Mouse (Mus musculus) cerebellum, postnatal 10 days (tissue): Measurements from ENCODE around the gene Tmem215.
A peak's percentile ranks its signal among the peaks of the same experiment; 100 is the strongest.

Experiments used
- DNase-seq, 2 experiments: peaks; one replicate each; pipeline ENCODE4 v3.0.0; 2021; ENCODE audit warnings: mixed read lengths in 2 of 2

Tmem215 gene

GRCm38 (mm10) chr4:40471880-40472279 is at the start of gene Tmem215:
Tmem215 (plus strand) TSS chr4:40472180.
- DNase-seq = no peak

DNA sequence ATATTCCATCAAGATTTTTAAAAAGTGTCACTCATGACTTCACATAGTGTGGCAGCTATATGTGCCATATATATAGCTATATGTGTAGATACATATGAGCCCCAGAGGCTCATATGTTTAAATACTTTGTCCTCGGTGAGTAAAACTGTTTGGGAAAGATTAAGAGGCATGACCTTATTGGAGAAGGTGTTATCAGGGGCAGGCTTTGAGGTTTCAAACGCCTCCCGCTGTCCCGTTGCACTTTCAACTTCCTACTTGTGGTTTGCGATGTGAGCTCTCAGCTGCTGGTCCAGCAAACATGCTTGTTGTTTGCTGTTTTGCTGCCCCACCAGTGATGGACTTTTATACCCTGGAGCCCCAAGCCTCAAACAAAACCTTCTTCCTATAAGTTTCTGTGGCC is 40.1 kb upstream of the Tmem215 start:
- no peak for DNase-seq

DNA sequence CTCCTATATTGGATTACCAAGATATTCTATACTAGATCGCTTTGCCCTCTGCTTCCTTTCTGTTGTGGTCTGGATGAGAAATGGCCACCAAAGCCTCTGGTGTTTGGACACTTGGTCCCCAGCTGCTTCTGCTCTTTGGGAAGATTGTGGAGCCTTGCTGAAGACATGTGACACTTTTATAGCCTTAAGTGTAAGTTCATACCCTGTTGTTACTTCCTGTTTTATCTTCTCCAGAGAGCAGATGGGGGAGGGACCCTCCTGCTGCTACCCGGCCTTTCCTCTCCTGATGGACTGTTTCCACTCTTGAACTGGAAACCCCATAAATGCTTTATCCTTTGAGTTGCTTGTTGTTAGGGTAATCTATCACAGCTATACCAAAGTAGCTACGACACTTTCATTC is 38.6 kb upstream of the Tmem215 start:
- DNase-seq = no peak

- DNase-seq = no peak
Measured at GRCm38 (mm10) chr4:40434388-40434787, 37.6 kb upstream of the Tmem215 start.

GRCm38 (mm10) chr4:40443565-40443964 is 28.4 kb upstream of the Tmem215 start:
- DNase-seq = no peak

- DNase-seq = peak; percentile 73 to 80
Measured at GRCm38 (mm10) chr4:40472700-40473530, 935 bp downstream of the Tmem215 start.

- DNase-seq = peak; percentile 51 to 58
Measured at GRCm38 (mm10) chr4:40473911-40474310, 1.9 kb downstream of the Tmem215 start.

GRCm38 (mm10) chr4:40477963-40478362 is 6.0 kb downstream of the Tmem215 start:
- no peak for DNase-seq

- no peak for DNase-seq
Measured at GRCm38 (mm10) chr4:40486546-40486945, 14.6 kb downstream of the Tmem215 start.

GRCm38 (mm10) chr4:40491731-40492130 is 19.8 kb downstream of the Tmem215 start:
- no peak for DNase-seq

DNA sequence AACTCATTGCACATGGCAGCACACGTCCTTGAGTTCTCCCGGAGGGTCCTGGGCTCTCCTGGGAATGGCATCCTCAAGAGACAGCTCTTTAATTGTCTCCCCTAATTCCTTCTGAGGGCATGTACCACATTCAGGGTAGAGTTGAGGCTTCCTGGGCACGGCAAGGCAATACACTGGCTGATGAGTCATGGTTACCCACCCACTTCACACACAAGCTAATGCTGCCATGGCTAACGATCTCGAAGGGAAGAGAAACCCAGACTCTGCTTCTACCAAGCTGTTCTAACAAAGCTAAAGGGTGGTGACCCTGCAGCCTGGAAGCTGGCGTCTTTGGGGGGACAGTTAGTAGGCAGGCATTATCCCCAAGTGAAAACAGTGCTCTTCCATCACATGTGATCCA is 24.4 kb downstream of the Tmem215 start:
- DNase-seq = no peak

DNA sequence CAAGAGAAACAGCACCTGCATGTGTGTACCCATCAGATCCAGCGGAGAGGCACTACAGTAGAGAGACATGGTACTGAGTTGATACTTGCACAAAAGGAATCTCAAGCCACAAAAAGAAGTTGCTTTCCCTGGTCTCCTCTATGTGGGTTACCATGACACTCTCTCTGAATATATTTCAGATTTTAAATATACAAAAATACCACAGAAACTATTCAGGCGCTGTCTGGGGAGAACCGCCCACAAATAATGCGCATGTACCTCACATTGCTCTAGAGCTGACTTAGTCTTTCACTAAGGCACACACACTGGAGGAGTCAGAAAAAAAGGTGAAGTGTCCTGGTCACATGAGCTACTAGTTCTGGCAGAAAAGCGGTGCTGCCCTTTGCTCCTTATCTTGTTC is 24.8 kb downstream of the Tmem215 start:
- DNase-seq = no peak

- DNase-seq = no peak
Measured at GRCm38 (mm10) chr4:40499812-40500591, 28.0 kb downstream of the Tmem215 start.

- no peak for DNase-seq
Measured at GRCm38 (mm10) chr4:40502459-40502858, 30.5 kb downstream of the Tmem215 start.

DNA sequence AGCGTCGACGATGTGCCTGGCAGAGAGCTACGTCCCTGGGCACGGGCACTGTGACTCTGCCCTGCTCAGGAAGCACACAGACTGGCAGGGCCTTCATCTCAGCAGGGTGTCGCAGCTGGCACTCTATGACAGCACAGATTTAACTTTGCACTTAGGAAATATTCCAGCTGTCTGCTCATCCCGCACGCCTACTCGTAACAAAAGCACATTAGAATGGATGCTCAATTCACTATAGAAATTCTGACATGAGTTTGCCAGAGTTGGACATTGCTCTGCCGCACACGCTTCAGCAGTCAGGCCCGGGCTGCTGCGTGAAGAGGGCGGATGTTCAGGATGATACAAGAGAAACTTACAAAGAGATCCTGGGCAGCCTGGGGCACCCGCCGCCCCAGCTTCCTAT is 37.6 kb downstream of the Tmem215 start:
- DNase-seq = peak; percentile 37 to 63

DNA sequence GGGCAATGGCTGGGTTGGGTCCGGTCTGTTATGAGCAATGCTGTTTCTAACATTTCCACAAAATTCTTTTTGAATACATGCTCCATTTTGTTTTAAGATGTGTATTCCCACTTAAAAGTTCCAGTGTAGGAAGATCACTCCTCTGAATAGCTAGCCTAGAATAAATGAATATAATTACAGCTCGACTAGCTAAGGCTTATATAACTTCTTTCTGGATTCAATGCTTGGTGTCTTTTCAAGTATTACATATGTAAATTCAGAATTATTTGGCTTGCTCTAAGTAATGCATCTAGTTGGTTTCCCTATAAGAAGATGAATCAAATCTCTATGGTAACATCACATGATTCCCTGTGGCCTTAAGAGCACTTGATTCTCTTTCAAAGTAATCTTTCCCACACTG is 41.3 kb downstream of the Tmem215 start:
- no peak for DNase-seq

DNA sequence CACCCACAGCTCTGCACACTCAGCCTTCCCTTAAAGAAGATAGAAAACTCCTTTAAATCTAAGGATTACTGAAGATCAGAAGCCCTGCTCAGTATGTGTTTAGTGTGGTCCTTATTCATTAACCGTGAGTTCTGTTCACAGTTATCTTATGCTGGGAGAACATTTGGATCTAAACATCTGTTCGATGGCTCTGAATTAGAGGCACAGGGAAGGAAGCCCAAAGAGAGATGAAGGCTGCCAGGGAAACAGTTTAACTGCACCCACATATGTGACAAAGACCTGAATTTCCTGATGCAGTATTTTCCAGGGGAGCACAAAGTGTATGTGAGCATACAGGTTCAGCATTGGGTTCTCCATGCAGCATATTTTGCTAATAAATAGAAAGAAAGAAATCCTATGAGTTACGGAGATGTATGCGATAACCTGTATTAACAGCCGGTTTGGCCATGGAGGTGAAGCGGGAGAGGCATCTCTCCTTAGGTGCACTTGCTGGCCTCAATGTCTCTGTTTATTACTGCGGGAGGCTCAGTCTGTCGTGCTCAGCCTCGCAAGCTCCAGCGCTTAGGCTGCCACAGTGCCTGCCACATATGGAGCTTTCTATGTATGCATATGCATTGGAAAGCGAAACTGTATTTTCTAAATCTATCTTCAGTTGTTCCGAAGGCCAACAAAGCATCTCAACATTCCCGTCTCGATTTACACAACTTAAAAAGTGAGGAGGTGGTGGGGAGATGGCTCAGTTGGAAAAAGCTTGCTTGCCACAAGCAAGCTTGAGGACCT is 46.8 kb downstream of the Tmem215 start:
- no peak for DNase-seq
